Mouse (Mus musculus): Measurements from ENCODE around the gene Runx3. TPM values are rescaled to one million over a fixed set of nuclear protein-coding genes. Genes with fewer than 3 reads are reported as not detected.

Gene Runx3
- total and polyA plus RNA-seq, 3 experiments = 3.1 to 4.7 (median 4.0) TPM

- DNase-seq = peak; percentile 64
These were observed 29.8 kb downstream of the Runx3 start for GRCm38 (mm10) chr4:135150031-135150801.

DNA sequence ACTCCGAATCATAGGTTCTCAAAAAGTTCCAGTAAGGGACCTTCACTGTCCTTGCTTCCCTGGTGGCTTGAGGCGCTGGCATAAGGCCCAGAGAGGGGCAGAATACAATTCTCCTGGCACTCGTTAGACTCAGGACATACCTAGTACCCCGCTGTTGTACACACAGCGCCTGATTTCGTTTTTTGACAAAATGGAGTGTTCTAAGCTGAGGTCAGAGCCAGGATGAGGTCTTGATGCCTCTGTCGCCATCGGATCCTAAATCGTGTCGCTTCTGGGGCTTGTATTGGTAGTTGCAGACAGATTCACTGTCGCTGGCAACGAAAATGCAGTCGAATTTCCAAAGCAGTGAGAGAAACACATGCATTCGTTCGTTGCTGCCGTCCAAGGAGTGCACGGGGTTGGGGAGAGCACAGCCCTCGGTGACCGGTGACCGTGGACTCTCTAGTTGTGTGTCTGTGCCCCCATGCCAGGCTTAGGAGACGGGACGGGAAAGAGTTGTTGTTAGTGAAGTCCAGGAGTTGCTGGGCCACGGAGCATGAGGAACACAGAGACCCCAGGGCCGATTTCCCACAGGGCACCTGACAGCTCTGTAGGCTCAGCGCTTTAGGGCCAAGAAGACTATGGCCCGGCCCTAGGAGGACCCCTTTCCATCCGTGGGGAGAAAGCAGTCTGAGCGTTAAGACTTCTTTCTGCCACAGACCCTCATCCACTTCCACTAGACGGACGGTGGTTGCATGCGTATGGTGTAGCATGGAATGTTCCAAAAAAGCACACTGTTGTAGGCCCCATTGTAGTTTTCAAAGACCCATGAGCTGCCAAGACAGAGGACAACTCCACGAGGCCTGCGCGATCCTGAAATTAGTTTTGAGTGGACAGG, 30.9 kb downstream of the Runx3 start:
- DNase-seq = no peak

GRCm38 (mm10) chr4:135151988-135152594, 31.6 kb downstream of the Runx3 start:
- peak; percentile 50 for DNase-seq

GRCm38 (mm10) chr4:135152834-135153259, 32.4 kb downstream of the Runx3 start:
- peak; percentile 38 for DNase-seq

GRCm38 (mm10) chr4:135153260-135154088, 33.0 kb downstream of the Runx3 start:
- DNase-seq = no peak

GRCm38 (mm10) chr4:135154089-135154949, 33.9 kb downstream of the Runx3 start:
- DNase-seq = no peak

GRCm38 (mm10) chr4:135155106-135155800, 34.8 kb downstream of the Runx3 start:
- DNase-seq = no peak

DNA sequence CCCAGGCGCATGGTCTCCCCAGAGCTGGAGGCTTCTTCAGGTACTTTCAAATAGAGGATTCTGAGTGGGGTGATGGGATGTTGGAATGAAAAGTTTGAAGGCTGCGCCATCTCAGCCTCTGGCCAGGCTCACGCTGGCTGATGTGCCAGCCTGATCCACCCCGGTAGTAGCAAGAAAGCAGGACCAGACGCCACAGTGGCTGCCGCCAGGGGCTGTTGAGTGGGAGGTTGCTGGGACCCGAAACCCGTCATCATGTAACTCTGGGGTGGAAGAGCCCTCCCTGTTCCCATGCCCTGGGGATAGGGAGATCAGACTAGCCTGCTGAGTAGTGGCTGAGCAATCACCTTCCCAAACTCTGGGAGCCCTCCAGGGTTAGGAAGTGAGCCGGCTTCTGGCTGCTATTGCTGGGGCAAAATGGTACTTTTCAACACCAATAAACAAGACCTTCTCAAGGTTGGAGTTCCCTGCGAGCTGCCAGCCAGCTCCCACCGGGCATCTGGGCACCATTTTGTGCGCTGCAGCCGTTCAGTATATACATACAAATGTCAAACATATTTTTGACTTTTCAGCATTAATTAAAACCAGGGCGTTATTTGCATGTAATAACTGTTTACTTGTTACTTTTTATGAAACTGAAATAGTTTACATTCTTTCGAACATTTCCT, 35.5 kb downstream of the Runx3 start:
- DNase-seq = no peak

- DNase-seq = no peak
These were observed 36.1 kb downstream of the Runx3 start for GRCm38 (mm10) chr4:135156531-135156930.

DNA sequence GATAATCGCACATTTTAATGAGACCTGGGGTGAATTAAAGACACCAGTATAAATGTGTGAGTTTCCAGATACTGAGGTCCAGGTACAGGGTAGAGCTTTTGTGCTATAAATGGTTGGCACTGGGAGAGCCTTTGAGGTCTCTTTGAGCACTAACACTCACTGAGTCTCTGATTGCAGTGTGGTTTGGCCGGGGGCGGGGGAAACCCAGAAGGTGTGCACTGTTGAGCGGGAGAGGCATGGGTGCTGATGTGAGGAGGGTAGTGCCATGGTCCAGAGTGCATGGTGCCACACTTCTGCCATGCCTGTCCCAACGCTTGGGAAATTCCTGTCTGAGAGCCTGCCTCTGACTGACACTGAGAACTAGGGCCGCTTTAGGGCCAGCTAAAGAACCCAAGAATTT, 36.9 kb downstream of the Runx3 start:
- DNase-seq = no peak

GRCm38 (mm10) chr4:135158724-135159409, 38.4 kb downstream of the Runx3 start:
- no peak for DNase-seq

GRCm38 (mm10) chr4:135159663-135160062, 39.2 kb downstream of the Runx3 start:
- no peak for DNase-seq

- no peak for DNase-seq
These were observed 39.7 kb downstream of the Runx3 start for GRCm38 (mm10) chr4:135160168-135160567.

DNA sequence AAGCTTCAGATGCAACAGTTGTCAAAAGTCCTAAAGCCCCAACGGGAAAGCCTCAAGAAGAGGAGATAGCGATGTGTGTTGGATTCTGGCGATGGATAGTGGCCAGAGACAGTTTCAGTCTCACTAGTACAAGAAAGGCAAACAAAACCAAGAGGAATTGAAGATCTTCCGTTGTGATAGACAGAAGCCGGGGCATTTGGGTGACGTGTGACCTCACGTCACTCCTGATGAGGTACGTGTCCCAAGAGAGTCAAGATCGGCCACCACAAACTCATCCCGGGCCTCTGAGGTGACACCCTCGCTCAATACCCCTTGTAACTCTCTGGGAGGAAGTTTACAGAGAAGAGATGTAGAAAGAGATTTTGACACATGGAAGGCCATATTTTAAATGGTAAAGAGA, 41.0 kb downstream of the Runx3 start:
- no peak for DNase-seq

- no peak for DNase-seq
These were observed 45.3 kb downstream of the Runx3 start for GRCm38 (mm10) chr4:135165761-135166160.

DNA sequence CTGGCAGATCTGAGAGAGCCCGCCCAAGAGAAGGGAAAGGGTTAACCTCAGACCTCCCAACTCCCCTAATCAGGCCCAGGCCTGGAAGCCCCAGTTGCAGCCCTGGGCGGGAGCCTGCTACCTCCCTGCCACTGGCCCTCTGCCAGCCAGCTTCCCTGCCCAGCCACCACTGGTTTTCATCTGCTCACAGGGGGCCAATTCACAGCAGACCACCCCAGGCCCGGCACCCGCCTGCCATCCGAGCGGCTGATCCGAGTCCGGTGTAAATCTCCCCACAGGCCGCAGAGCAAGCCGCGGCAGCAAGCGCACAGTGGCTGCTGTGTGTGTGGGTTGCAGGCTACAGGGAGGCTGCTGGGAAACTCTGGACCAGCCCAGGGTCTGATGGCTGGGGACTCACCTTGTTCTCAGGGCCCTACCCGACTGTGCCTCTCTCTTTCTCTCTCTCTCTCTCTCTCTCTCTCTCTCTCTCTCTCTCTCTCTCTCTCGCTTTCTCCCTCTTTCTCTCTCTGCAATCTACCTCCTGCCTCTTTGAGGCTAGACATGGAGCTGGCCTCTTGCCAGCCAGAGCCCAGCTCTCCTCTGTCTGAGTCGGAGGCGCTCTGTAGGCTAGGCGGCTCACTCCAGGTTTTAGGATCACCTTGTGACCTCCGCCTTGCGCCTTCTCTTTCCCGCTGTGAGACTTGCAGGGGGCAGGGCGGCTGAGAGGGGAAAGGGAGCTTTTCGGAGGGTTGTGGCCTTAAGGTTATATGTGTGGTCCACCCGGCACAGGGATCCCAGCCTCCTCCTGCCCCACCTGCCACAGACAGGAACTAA, 46.2 kb downstream of the Runx3 start:
- no peak for DNase-seq

GRCm38 (mm10) chr4:135167816-135168527, 47.5 kb downstream of the Runx3 start:
- DNase-seq = no peak
